Mouse (Mus musculus): ENCODE measurements at regions not wholly inside any gene's neighbourhood (a gene's known extent, or its start where the extent isn't known, plus 50 kb on each side); places are given as distances from the start of the nearest gene placed in this dataset.

GRCm38 (mm10) chr2:99831251-99831650, 1164.2 kb upstream of the Gm10800 start:
- peak; percentile 6 for DNase-seq (ENCODE audit: low spot score)

- DNase-seq (ENCODE audit: low spot score) = no peak
These were observed 1154.6 kb upstream of the Gm10800 start for GRCm38 (mm10) chr2:99821691-99822090.

Data from layer of hippocampus, adult 9-10 months (tissue).